ENCODE assay signal across 9 mouse cellular contexts in the genomic region with DNA sequence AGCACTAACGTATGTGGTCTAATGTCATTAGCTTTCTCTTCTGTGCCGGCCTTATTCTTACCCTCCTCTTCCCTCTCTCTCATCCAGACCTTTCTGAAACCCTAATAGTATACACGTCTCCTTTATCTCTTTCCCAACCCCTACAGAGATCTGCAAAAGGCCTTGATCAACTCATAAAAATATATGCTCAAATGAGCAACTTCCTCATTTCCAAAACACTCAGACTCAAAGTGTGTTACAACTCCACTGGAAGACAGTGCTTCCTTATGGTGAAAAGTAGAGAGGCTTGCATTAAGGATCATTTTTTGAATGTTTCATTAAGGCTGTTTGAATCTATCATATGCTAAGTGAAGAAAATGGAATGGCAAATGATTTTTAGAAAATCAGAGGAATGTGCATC.
ATAC-seq lines count a peak whose summit lies in the region.
"Had no signal": no experiment of that assay in that cellular context is flagged by ENCODE, and none has a peak within 500 bp of the region (broad histone marks: within the 10 kb centered on the region; RNA-seq: fewer than 3 reads in every experiment).

No protein-coding gene starts in this region.

- H3K4me3 ChIP-seq in kidney, embryonic 15.5 days (replicated peaks) = no peak overlapping the region

- no peaks in the 10 kb centered on the region for H3K4me1 ChIP-seq in kidney, embryonic 15.5 days

- H3K4me2 ChIP-seq in kidney, embryonic 15.5 days = no peak overlapping the region

- H3K9me3 ChIP-seq in kidney, embryonic 15.5 days (replicated peaks) = no peaks in the 10 kb centered on the region
- H3K9me3 ChIP-seq: G1E had no signal

- 57% methylated on average over 3 of the region's 3 CpGs for WGBS in kidney, embryonic 15.5 days

- ATAC-seq in granulocyte monocyte progenitor cell, adult 5-6 weeks (replicated peaks; ENCODE audit: poor library complexity, severe bottlenecking) = peak; percentile 52
- ATAC-seq in megakaryocyte progenitor cell, adult 5-6 weeks (replicated peaks; ENCODE audit: poor library complexity) = peak; percentile 52
- no peak for ATAC-seq in inflammation-experienced regulatory T-cells, adult 6 months
- no peak for ATAC-seq in kidney, embryonic 15.5 days (replicated peaks; ENCODE audit: low FRiP score)
- ATAC-seq: activated CD4-positive, CD25-positive, alpha-beta regulatory T cell, adult 4 months; CD4-positive, CD25-positive, alpha-beta regulatory T cell, adult 4 months had no signal

- H3K27ac ChIP-seq in kidney, embryonic 15.5 days = no peak overlapping the region

- H3K27me3 ChIP-seq in kidney, embryonic 15.5 days = no peaks in the 10 kb centered on the region
- H3K27me3 ChIP-seq: CH12.LX, Patski had no signal

- H3K36me3 ChIP-seq in kidney, embryonic 15.5 days = no peaks in the 10 kb centered on the region
- H3K36me3 ChIP-seq: G1E had no signal

- H3K9ac ChIP-seq in kidney, embryonic 15.5 days = no peak overlapping the region

Comparison
In these comparisons a context has a peak if more than half of its experiments do, and no peak if none do; other contexts are left out.
1. ATAC-seq: peak in granulocyte monocyte progenitor cell, adult 5-6 weeks (single experiment) and megakaryocyte progenitor cell, adult 5-6 weeks (single experiment); none in inflammation-experienced regulatory T-cells, adult 6 months (single experiment) and kidney, embryonic 15.5 days (single experiment).